Mouse (Mus musculus) heart, adult 2 months (tissue): ENCODE measurements around the gene Myh7.

Source experiments
- CTCF ChIP-seq: fragments of 200-600 bp; IDR thresholded peaks from 2 replicates; pipeline ENCODE4 v1.8.1; 2022; ENCODE audit warnings: antibody characterized with exemption, mild to moderate bottlenecking, moderate library complexity
- EP300 ChIP-seq: fragments of 200-500 bp; IDR thresholded peaks from 2 replicates; pipeline ENCODE4 v1.6.1; 2011; ENCODE audit warnings: low read depth, low read length, control low read depth; ENCODE audit not compliant: insufficient read depth
- POLR2A ChIP-seq: fragments of 200-500 bp; IDR thresholded peaks from 2 replicates; pipeline ENCODE4 v1.6.1; 2011; ENCODE audit warnings: mild to moderate bottlenecking, low read depth, low read length, control low read depth; ENCODE audit not compliant: insufficient read depth

GRCm38 (mm10) chr14:55027653-55028052, 33.2 kb upstream of the Myh7 start:
- TF ChIP-seq CTCF, result peak; percentile 19; the same call in 1 of the 2 replicates
- no peak for TF ChIP-seq EP300
- no peak for TF ChIP-seq POLR2A
